Mouse (Mus musculus) liver, embryonic 14.5 days (tissue): ENCODE results near the gene Trappc2l.

Source experiments
- CTCF ChIP-seq: IDR thresholded peaks from 2 replicates; pipeline ENCODE4 v1.5.1; 2016; ENCODE audit warnings: antibody characterized with exemption, low read depth, control low read depth
- EP300 ChIP-seq: IDR thresholded peaks from 2 replicates; pipeline ENCODE4 v1.6.1; 2016; ENCODE audit warnings: antibody characterized with exemption, low read depth

GRCm38 (mm10) chr8:122586171-122586570, 25.3 kb upstream of the Trappc2l start:
- no peak for TF ChIP-seq CTCF
- no peak for TF ChIP-seq EP300
